Mouse (Mus musculus): ENCODE results near the gene Gfm2.

Gfm2 gene

DNA sequence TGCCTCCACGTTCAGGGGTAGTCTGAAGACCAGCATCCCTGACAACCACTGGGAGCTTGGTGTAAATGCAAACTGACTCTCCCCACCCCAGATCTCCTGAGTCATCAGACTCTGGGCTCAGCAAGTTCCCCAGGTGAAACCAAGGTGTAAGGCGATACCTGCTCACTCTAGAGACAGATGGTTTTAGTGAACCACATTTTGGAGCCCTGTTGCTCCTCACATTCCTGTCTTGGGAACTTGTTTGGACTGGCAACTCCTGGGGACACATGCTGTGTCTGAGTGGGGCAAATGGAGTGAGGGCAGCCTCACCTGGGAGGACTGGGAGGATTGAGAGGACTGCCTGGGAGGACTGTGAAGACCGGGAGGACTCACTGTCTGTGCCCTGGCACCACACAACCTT, 90.1 kb downstream of the Gfm2 start:
- DNase-seq (ENCODE audit: low spot score in 2 of 2) = no peak

DNA sequence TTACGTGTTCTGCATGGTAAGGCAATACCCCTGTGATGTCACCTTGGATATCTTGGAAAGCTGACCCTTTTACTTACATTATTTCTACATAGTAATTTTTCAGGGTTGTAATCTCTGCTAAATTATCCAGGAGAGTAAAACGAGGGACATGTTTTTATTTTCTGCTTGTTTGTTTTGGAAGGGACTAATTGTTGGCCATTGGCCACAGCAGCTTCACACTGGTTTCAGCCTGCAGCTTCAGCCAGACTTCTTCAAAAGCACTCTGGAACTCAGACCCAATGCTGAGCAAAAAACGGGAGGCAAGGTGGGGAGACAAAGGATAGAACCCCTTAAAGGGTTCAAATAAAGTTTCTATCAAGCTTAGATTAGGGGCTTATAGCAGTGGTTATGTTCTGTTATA, 92.4 kb downstream of the Gfm2 start:
- no peak for DNase-seq (ENCODE audit: low spot score in 2 of 2)

All from urinary bladder, postnatal 36 days (tissue).